Mouse (Mus musculus): Measurements from ENCODE around the gene Cd244a. TPM values are rescaled to one million over a fixed set of nuclear protein-coding genes. Genes with fewer than 3 reads are reported as not detected.

Cd244a gene
- polyA plus RNA-seq, 1 experiment = 1.9 TPM

- DNase-seq = no peak
- Histone ChIP-seq H3K27me3 (ENCODE audit: control insufficient read depth, insufficient read depth, low read length) (no peaks in the 10 kb centered on the region), H3K4me3 (ENCODE audit: control insufficient read depth, insufficient read depth, low read length) (no peak overlapping the region), H3K36me3 (ENCODE audit: control insufficient read depth, insufficient read depth, low read length) (no peaks in the 10 kb centered on the region), H3K4me1 (replicated peaks; ENCODE audit: control insufficient read depth, insufficient read depth, low read length) (no peaks in the 10 kb centered on the region), H3K27ac (ENCODE audit: control insufficient read depth, insufficient read depth, low read length) (no peak overlapping the region)
- TF ChIP-seq POLR2A (IDR thresholded peaks at IDR 0.05; ENCODE audit: control insufficient read depth, extremely low read depth, insufficient read depth, low read length, poor library complexity) (no peak), CTCF (IDR thresholded peaks at IDR 0.05; ENCODE audit: borderline replicate concordance, control insufficient read depth, extremely low read depth, insufficient read depth, low read length, poor library complexity) (no peak)
Measured at GRCm38 (mm10) chr1:171534557-171534956, 24.4 kb upstream of the Cd244a start.

DNA sequence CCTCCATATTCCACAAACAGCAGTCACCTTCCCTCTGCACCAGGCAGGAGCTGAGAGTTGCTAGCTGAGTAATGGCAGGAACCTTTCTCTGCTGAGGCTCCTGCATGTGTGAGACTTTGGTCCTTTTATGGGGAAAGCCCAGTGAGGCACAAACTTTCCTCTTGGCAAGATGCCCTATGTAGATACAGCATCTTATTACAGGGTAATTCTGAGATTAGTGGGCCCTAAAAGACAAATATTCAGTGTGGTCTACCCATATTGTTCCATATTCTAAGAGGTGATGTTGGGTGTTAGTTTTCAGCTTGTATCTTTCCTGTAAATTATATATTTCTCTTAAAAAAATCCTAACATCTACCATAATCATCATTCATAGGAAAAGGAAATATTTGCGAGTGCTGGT is 23.8 kb upstream of the Cd244a start, which contains the start of gene Itln1:
TSS of gene Itln1 (minus strand) at position 101 of the 400 bp plus-strand sequence.
- 94% methylated on average over 1 of the region's 1 CpGs for WGBS
- H3K4me3 ChIP-seq (ENCODE audit: control insufficient read depth, insufficient read depth, low read length) = no peak within 1 kb of the TSS
- no peak within 1 kb of the TSS for H3K27ac ChIP-seq (ENCODE audit: control insufficient read depth, insufficient read depth, low read length)
- DNase-seq = no peak
- H3K36me3 ChIP-seq (ENCODE audit: control insufficient read depth, insufficient read depth, low read length) = no peaks in the 10 kb centered on the region
- no peak for TF ChIP-seq POLR2A (IDR thresholded peaks at IDR 0.05; ENCODE audit: control insufficient read depth, extremely low read depth, insufficient read depth, low read length, poor library complexity)
- no peak for TF ChIP-seq CTCF (IDR thresholded peaks at IDR 0.05; ENCODE audit: borderline replicate concordance, control insufficient read depth, extremely low read depth, insufficient read depth, low read length, poor library complexity)
- H3K27me3 ChIP-seq (ENCODE audit: control insufficient read depth, insufficient read depth, low read length) = no peaks in the 10 kb centered on the region
- H3K4me1 ChIP-seq (replicated peaks; ENCODE audit: control insufficient read depth, insufficient read depth, low read length) = no peaks in the 10 kb centered on the region

GRCm38 (mm10) chr1:171540694-171541093 is 18.3 kb upstream of the Cd244a start:
- TF ChIP-seq CTCF (IDR thresholded peaks at IDR 0.05; ENCODE audit: borderline replicate concordance, control insufficient read depth, extremely low read depth, insufficient read depth, low read length, poor library complexity) (no peak), POLR2A (IDR thresholded peaks at IDR 0.05; ENCODE audit: control insufficient read depth, extremely low read depth, insufficient read depth, low read length, poor library complexity) (no peak)
- no peak overlapping the region for H3K4me3 ChIP-seq (ENCODE audit: control insufficient read depth, insufficient read depth, low read length)
- no peaks in the 10 kb centered on the region for H3K27me3 ChIP-seq (ENCODE audit: control insufficient read depth, insufficient read depth, low read length)
- no peaks in the 10 kb centered on the region for H3K4me1 ChIP-seq (replicated peaks; ENCODE audit: control insufficient read depth, insufficient read depth, low read length)
- no peaks in the 10 kb centered on the region for H3K36me3 ChIP-seq (ENCODE audit: control insufficient read depth, insufficient read depth, low read length)
- H3K27ac ChIP-seq (ENCODE audit: control insufficient read depth, insufficient read depth, low read length) = no peak overlapping the region
- no peak for DNase-seq
- WGBS = 93% methylated on average over 1 of the region's 1 CpGs

DNA sequence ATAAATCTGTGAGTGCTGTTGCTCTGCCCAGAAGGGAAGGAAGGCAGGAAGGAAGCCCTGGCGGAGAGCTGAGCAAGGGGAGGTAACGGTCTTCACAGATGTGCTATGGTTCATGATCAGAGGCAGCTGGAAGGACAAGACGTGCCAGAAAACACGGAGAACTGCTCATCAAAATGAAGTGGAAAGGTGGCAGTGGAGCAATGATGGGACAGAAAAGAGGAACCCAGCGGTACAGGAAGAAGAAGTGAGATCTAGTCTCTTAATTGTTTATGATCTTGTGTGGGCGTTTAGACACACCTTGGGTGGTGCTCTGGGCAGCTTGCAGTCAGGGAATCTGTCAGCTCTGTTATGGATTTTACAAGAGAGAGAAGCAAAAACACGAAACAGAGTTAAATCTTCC is 7.7 kb upstream of the Cd244a start:
- TF ChIP-seq CTCF (IDR thresholded peaks at IDR 0.05; ENCODE audit: borderline replicate concordance, control insufficient read depth, extremely low read depth, insufficient read depth, low read length, poor library complexity) (no peak), POLR2A (IDR thresholded peaks at IDR 0.05; ENCODE audit: control insufficient read depth, extremely low read depth, insufficient read depth, low read length, poor library complexity) (no peak)
- Histone ChIP-seq H3K27me3 (ENCODE audit: control insufficient read depth, insufficient read depth, low read length) (no peaks in the 10 kb centered on the region), H3K4me3 (ENCODE audit: control insufficient read depth, insufficient read depth, low read length) (no peak overlapping the region), H3K36me3 (ENCODE audit: control insufficient read depth, insufficient read depth, low read length) (no peaks in the 10 kb centered on the region), H3K27ac (ENCODE audit: control insufficient read depth, insufficient read depth, low read length) (no peak overlapping the region), H3K4me1 (replicated peaks; ENCODE audit: control insufficient read depth, insufficient read depth, low read length) (peaks cover 2% of the 10 kb centered on the region; the same call in 1 of the 2 replicates)
- 15% methylated on average over 7 of the region's 7 CpGs for WGBS
- no peak for DNase-seq

DNA sequence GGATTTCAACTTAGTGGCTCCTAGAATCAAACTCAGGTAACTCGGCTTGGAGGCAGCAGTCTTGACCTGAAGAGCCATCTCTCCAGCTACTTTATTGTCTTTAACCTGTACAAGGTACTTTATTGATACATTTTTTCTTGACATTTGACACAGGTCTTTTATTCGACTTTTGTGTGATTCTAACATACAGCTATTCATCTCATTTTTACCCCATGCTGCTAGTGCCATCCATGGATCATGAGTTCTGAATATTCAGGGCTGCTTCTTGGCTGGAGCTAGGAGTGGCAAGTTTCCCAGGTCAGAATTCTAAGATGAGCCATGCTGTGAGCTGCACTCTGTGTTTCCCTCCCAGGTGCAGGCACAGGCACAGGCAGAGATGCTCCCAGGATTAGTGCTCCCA is 6.8 kb upstream of the Cd244a start:
- H3K27ac ChIP-seq (ENCODE audit: control insufficient read depth, insufficient read depth, low read length) = no peak overlapping the region
- no peaks in the 10 kb centered on the region for H3K36me3 ChIP-seq (ENCODE audit: control insufficient read depth, insufficient read depth, low read length)
- H3K4me1 ChIP-seq (replicated peaks; ENCODE audit: control insufficient read depth, insufficient read depth, low read length) = peaks cover 2% of the 10 kb centered on the region; the same call in 1 of the 2 replicates
- H3K27me3 ChIP-seq (ENCODE audit: control insufficient read depth, insufficient read depth, low read length) = no peaks in the 10 kb centered on the region
- no peak overlapping the region for H3K4me3 ChIP-seq (ENCODE audit: control insufficient read depth, insufficient read depth, low read length)
- 94% methylated on average over 2 of the region's 2 CpGs for whole genome bisulfite sequencing
- TF ChIP-seq POLR2A (IDR thresholded peaks at IDR 0.05; ENCODE audit: control insufficient read depth, extremely low read depth, insufficient read depth, low read length, poor library complexity) = no peak
- TF ChIP-seq CTCF (IDR thresholded peaks at IDR 0.05; ENCODE audit: borderline replicate concordance, control insufficient read depth, extremely low read depth, insufficient read depth, low read length, poor library complexity) = no peak
- no peak for DNase-seq

DNA sequence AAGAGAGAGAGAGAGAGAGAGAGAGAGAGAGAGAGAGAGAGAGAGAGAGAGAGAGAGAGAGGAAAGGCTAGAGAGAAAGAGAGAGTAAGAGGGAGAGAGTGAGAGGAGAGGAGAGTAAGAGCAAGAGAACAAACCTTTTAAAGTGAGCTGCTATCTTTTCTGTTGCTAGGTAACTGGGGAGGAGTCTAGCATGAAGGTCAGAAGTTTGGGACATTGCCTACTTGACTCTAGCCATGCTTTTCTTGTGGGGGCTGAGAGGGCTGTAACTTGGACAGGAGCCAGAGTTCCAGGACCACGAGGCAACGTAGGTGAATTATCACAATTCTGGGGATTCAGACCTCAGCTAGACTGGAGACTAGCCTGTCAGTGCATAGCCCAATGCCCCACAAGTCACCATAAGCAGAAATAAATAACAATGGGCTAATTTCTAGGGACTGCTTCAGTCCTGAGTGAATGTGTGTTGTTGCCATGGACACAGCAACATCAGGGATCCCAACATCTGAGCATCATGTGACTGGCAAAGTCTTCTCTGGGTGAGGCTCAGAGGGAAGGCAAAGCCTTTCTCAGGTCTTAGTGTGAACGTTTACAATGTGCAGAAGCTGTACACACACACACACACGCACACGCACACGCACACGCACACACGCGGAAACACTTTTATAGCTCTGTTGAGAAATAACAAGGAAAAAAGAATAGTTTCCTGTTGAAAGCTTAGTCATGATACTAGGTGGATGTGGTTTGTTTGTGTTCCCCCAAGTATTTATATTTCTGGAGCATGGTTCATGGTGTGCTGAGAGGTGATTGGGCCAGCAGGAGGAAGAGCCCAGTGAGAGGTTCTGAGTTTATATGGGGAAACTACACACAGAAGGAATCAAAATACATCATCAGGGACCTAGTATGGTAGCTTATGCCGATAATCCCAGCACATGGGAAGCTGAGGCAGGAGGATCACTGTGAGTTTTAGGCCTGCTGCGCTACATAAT is 5.3 kb upstream of the Cd244a start:
- 78% methylated on average over 11 of the region's 11 CpGs for WGBS
- Histone ChIP-seq H3K27ac (ENCODE audit: control insufficient read depth, insufficient read depth, low read length) (no peak overlapping the region), H3K27me3 (ENCODE audit: control insufficient read depth, insufficient read depth, low read length) (no peaks in the 10 kb centered on the region), H3K4me1 (replicated peaks; ENCODE audit: control insufficient read depth, insufficient read depth, low read length) (peaks cover 9% of the 10 kb centered on the region), H3K4me3 (ENCODE audit: control insufficient read depth, insufficient read depth, low read length) (no peak overlapping the region), H3K36me3 (ENCODE audit: control insufficient read depth, insufficient read depth, low read length) (no peaks in the 10 kb centered on the region)
- no peak for DNase-seq
- no peak for TF ChIP-seq CTCF (IDR thresholded peaks at IDR 0.05; ENCODE audit: borderline replicate concordance, control insufficient read depth, extremely low read depth, insufficient read depth, low read length, poor library complexity)
- TF ChIP-seq POLR2A (IDR thresholded peaks at IDR 0.05; ENCODE audit: control insufficient read depth, extremely low read depth, insufficient read depth, low read length, poor library complexity) = no peak
